Mouse (Mus musculus): ENCODE results near the gene Cep170b. TPM values are rescaled to one million over a fixed set of nuclear protein-coding genes. Genes with fewer than 3 reads are reported as not detected.

Cep170b gene
- 41.4 and 45.2 TPM in 2 replicates for polyA plus RNA-seq (2015; fragmentation: Nextera tagmentation; extraction: Ambion mirVana)

GRCm38 (mm10) chr12:112720216-112720615 lies at the start of gene Cep170b:
Cep170b (plus strand) TSS chr12:112720455.

GRCm38 (mm10) chr12:112674132-112675011 lies 45.9 kb upstream of the Cep170b start, which contains the start of gene Akt1:
Akt1 (minus strand) TSS chr12:112674884.

GRCm38 (mm10) chr12:112678555-112679026 lies 41.7 kb upstream of the Cep170b start, which contains the start of gene Zbtb42:
Zbtb42 (plus strand) TSS chr12:112678828.

GRCm38 (mm10) chr12:112760154-112760926 lies 40.1 kb downstream of the Cep170b start, which contains the start of gene Pld4:
Pld4 (plus strand) TSS chr12:112760655.

Small RNAs within 50 kb of the gene (microRNA-seq; reads per million reads assigned to microRNA genes)
- not detected for gene Mir6940

Other genes starting within 250 kb of the Cep170b start
- 0.08 and 0.22 TPM in 2 replicates for gene A530016L24Rik, start 231.0 kb upstream of the Cep170b start, polyA plus RNA-seq (2015; fragmentation: Nextera tagmentation; extraction: Ambion mirVana)
- 93.9 and 104 TPM in 2 replicates for gene Tmem179, start 203.7 kb upstream of the Cep170b start, polyA plus RNA-seq (2015; fragmentation: Nextera tagmentation; extraction: Ambion mirVana)
- 2.0 and 2.3 TPM in 2 replicates for gene Inf2, start 131.7 kb upstream of the Cep170b start, polyA plus RNA-seq (2015; fragmentation: Nextera tagmentation; extraction: Ambion mirVana)
- gene Adssl1, start 100.4 kb upstream of the Cep170b start, polyA plus RNA-seq (2015; fragmentation: Nextera tagmentation; extraction: Ambion mirVana), result 10.4 and 11.3 TPM in 2 replicates
- 49.8 and 51.8 TPM in 2 replicates for gene Siva1, start 75.8 kb upstream of the Cep170b start, polyA plus RNA-seq (2015; fragmentation: Nextera tagmentation; extraction: Ambion mirVana)
- 115 and 131 TPM in 2 replicates for gene Akt1, start 45.6 kb upstream of the Cep170b start, polyA plus RNA-seq (2015; fragmentation: Nextera tagmentation; extraction: Ambion mirVana)
- 1.6 and 2.0 TPM in 2 replicates for gene Zbtb42, start 41.6 kb upstream of the Cep170b start, polyA plus RNA-seq (2015; fragmentation: Nextera tagmentation; extraction: Ambion mirVana)
- gene Pld4, start 40.2 kb downstream of the Cep170b start, polyA plus RNA-seq (2015; fragmentation: Nextera tagmentation; extraction: Ambion mirVana), result 12.0 and 14.3 TPM in 2 replicates
- gene Ahnak2, start 82.2 kb downstream of the Cep170b start, polyA plus RNA-seq (2015; fragmentation: Nextera tagmentation; extraction: Ambion mirVana), result 8.2 and 9.1 TPM in 2 replicates
- 20.0 and 22.4 TPM in 2 replicates for gene Clba1, start 88.5 kb downstream of the Cep170b start, polyA plus RNA-seq (2015; fragmentation: Nextera tagmentation; extraction: Ambion mirVana)
- gene Cdca4, start 109.0 kb downstream of the Cep170b start, polyA plus RNA-seq (2015; fragmentation: Nextera tagmentation; extraction: Ambion mirVana), result 15.8 and 17.2 TPM in 2 replicates
- gene Gpr132, start 147.8 kb downstream of the Cep170b start, polyA plus RNA-seq (2015; fragmentation: Nextera tagmentation; extraction: Ambion mirVana), result 0.08 TPM in 1 of 2 replicates, not detected in the other
- 10.5 and 15.9 TPM in 2 replicates for gene Jag2, start 209.3 kb downstream of the Cep170b start, polyA plus RNA-seq (2015; fragmentation: Nextera tagmentation; extraction: Ambion mirVana)
- 48.1 and 51.4 TPM in 2 replicates for gene Nudt14, start 221.7 kb downstream of the Cep170b start, polyA plus RNA-seq (2015; fragmentation: Nextera tagmentation; extraction: Ambion mirVana)

All from neural tube, postnatal 0 days (tissue).